Mouse (Mus musculus) kidney, postnatal 0 days (tissue): ENCODE data around the gene Pde4d. TPM values are rescaled to one million over a fixed set of nuclear protein-coding genes. Genes with fewer than 3 reads are reported as not detected.
A peak's percentile ranks its signal among the peaks of the same experiment; 100 is the strongest.

Experiments used
- ATAC-seq: fragments of 200-750 bp; cut with Nextera tagmentation; replicated peaks from 2 replicates; pipeline ENCODE4 v1.8.0; 2017; ENCODE audit warnings: low read depth, moderate number of reproducible peaks, moderate TSS enrichment, moderate library complexity; ENCODE audit not compliant: low FRiP score
- DNase-seq: peaks from one replicate; pipeline ENCODE4 v3.0.0-alpha.2; 2016; ENCODE audit warnings: low spot score
- H3K27ac ChIP-seq: fragments of 300-500 bp; sonication (generic); 2 replicates; pipeline ENCODE4 v1.5.1; 2014; ENCODE audit warnings: mild to moderate bottlenecking
- H3K27me3 ChIP-seq: fragments of 300-500 bp; sonication (generic); 2 replicates; pipeline ENCODE4 v1.6.1; 2014; ENCODE audit warnings: low read length, mixed read lengths; ENCODE audit not compliant: insufficient read depth
- H3K36me3 ChIP-seq: fragments of 300-500 bp; sonication (generic); 2 replicates; pipeline ENCODE4 v1.6.1; 2014; ENCODE audit warnings: low read length, mixed read lengths; ENCODE audit not compliant: insufficient read depth
- H3K4me1 ChIP-seq: fragments of 300-500 bp; sonication (generic); replicated peaks from 2 replicates; pipeline ENCODE4 v1.6.1; 2014; ENCODE audit warnings: antibody characterized with exemption, low read length, mixed read lengths; ENCODE audit not compliant: insufficient read depth
- H3K4me2 ChIP-seq: fragments of 300-500 bp; sonication (generic); 2 replicates; pipeline ENCODE4 v1.6.1; 2014; ENCODE audit warnings: mild to moderate bottlenecking, low read length, moderate library complexity, mixed read lengths
- H3K4me3 ChIP-seq: fragments of 300-500 bp; sonication (generic); replicated peaks from 2 replicates; pipeline ENCODE4 v1.5.1; 2014; ENCODE audit warnings: low read depth, low read length
- H3K9ac ChIP-seq: fragments of 300-500 bp; sonication (generic); 2 replicates; pipeline ENCODE4 v1.6.1; 2014; ENCODE audit warnings: low read depth, low read length
- H3K9me3 ChIP-seq: fragments of 300-500 bp; sonication (generic); replicated peaks from 2 replicates; pipeline ENCODE4 v1.6.1; 2016; ENCODE audit warnings: low read length, inconsistent platforms, mixed read lengths
- CTCF ChIP-seq: IDR thresholded peaks from 2 replicates; pipeline ENCODE4 v1.5.1; 2016; ENCODE audit warnings: antibody characterized with exemption, low read depth, mild to moderate bottlenecking, moderate library complexity
- WGBS: fragments of 180-500 bp; shearing (Covaris S2); extraction: QIAGEN DNeasy Blood & Tissue Kit; methylation state at CpG from one replicate; pipeline ENCODE4 v1.1.7; 2014; 5-methylcytosine and 5-hydroxymethylcytosine counted together
- polyA plus RNA-seq: library from polyadenylated mRNA; unstranded; fragments of >200 nt; fragmentation: Nextera tagmentation; extraction: Ambion mirVana; gene quantifications from 2 replicates; pipeline ENCODE4 v1.2.1, GENCODE M21; 2015

Gene Pde4d
- polyA plus RNA-seq, 1 experiment from 2014 or later: 7.1 TPM

- no peak for ATAC-seq
- no peaks in the 10 kb centered on the region for H3K27me3 ChIP-seq
These were observed 1331.7 kb downstream of the Pde4d start for GRCm38 (mm10) chr13:109781466-109781865.

GRCm38 (mm10) chr13:109788604-109789003 lies 1338.9 kb downstream of the Pde4d start:
- Histone ChIP-seq H3K9me3 (no peaks in the 10 kb centered on the region), H3K27ac (no peak overlapping the region), H3K27me3 (no peaks in the 10 kb centered on the region), H3K4me3 (no peak overlapping the region), H3K36me3 (no peaks in the 10 kb centered on the region), H3K4me1 (no peaks in the 10 kb centered on the region), H3K9ac (no peak overlapping the region), H3K4me2 (no peak overlapping the region)
- WGBS: 63% methylated on average over 4 of the region's 4 CpGs
- no peak for DNase-seq
- TF ChIP-seq CTCF: no peak
- ATAC-seq: no peak

More at GRCm38 (mm10) chr13:109781466-109781865, 1331.7 kb downstream of the Pde4d start:
- Histone ChIP-seq H3K4me2 (no peak overlapping the region), H3K9me3 (no peaks in the 10 kb centered on the region), H3K9ac (no peak overlapping the region), H3K27ac (no peak overlapping the region), H3K4me3 (no peak overlapping the region), H3K36me3 (no peaks in the 10 kb centered on the region), H3K4me1 (no peaks in the 10 kb centered on the region)
- no peak for TF ChIP-seq CTCF
- WGBS: 78% methylated on average over 1 of the region's 1 CpGs
- DNase-seq: no peak

- WGBS: 73% methylated on average over 4 of the region's 4 CpGs
- H3K4me3 ChIP-seq: no peak overlapping the region
- no peak for DNase-seq
- no peak overlapping the region for H3K9ac ChIP-seq
- no peak for ATAC-seq
- no peaks in the 10 kb centered on the region for H3K9me3 ChIP-seq
- no peak overlapping the region for H3K27ac ChIP-seq
- no peaks in the 10 kb centered on the region for H3K36me3 ChIP-seq
- H3K27me3 ChIP-seq: no peaks in the 10 kb centered on the region
- no peak for TF ChIP-seq CTCF
- no peaks in the 10 kb centered on the region for H3K4me1 ChIP-seq
- no peak overlapping the region for H3K4me2 ChIP-seq
These were observed 1339.4 kb downstream of the Pde4d start for GRCm38 (mm10) chr13:109789151-109789550.

- no peaks in the 10 kb centered on the region for H3K36me3 ChIP-seq
- H3K27ac ChIP-seq: 0 out of 2 replicates have a peak overlapping the region, but pooled peaks have one; percentile 31
- H3K27me3 ChIP-seq: no peaks in the 10 kb centered on the region
- WGBS: 67% methylated on average over 8 of the region's 8 CpGs
- no peak overlapping the region for H3K4me2 ChIP-seq
- TF ChIP-seq CTCF: no peak
- no peak overlapping the region for H3K9ac ChIP-seq
- DNase-seq: peak; percentile 8
- no peaks in the 10 kb centered on the region for H3K4me1 ChIP-seq
- no peaks in the 10 kb centered on the region for H3K9me3 ChIP-seq
- H3K4me3 ChIP-seq: no peak overlapping the region
- no peak for ATAC-seq
These were observed 1340.4 kb downstream of the Pde4d start for GRCm38 (mm10) chr13:109790045-109790715.

GRCm38 (mm10) chr13:109793918-109794317 lies 1344.2 kb downstream of the Pde4d start:
- Histone ChIP-seq H3K4me3 (no peak overlapping the region), H3K4me1 (no peaks in the 10 kb centered on the region), H3K9me3 (no peaks in the 10 kb centered on the region), H3K4me2 (no peak overlapping the region), H3K36me3 (no peaks in the 10 kb centered on the region), H3K27me3 (no peaks in the 10 kb centered on the region), H3K9ac (no peak overlapping the region), H3K27ac (no peak overlapping the region)
- ATAC-seq (no peak), DNase-seq (no peak)
- 79% methylated on average over 9 of the region's 9 CpGs for WGBS
- no peak for TF ChIP-seq CTCF

- no peak overlapping the region for H3K4me2 ChIP-seq
- H3K9ac ChIP-seq: no peak overlapping the region
- no peaks in the 10 kb centered on the region for H3K9me3 ChIP-seq
- H3K27ac ChIP-seq: 0 out of 2 replicates have a peak overlapping the region, but pooled peaks have one; percentile 50
- 48% methylated on average over 4 of the region's 4 CpGs for WGBS
- no peak overlapping the region for H3K4me3 ChIP-seq
- TF ChIP-seq CTCF: no peak
- peak; percentile 90 for ATAC-seq
- H3K27me3 ChIP-seq: no peaks in the 10 kb centered on the region
- H3K36me3 ChIP-seq: no peaks in the 10 kb centered on the region
- H3K4me1 ChIP-seq: no peaks in the 10 kb centered on the region
- no peak for DNase-seq
These were observed 1348.9 kb downstream of the Pde4d start for GRCm38 (mm10) chr13:109798651-109799050.
